Comparison of ENCODE assay signal across 8 mouse cellular contexts in the genomic region with DNA sequence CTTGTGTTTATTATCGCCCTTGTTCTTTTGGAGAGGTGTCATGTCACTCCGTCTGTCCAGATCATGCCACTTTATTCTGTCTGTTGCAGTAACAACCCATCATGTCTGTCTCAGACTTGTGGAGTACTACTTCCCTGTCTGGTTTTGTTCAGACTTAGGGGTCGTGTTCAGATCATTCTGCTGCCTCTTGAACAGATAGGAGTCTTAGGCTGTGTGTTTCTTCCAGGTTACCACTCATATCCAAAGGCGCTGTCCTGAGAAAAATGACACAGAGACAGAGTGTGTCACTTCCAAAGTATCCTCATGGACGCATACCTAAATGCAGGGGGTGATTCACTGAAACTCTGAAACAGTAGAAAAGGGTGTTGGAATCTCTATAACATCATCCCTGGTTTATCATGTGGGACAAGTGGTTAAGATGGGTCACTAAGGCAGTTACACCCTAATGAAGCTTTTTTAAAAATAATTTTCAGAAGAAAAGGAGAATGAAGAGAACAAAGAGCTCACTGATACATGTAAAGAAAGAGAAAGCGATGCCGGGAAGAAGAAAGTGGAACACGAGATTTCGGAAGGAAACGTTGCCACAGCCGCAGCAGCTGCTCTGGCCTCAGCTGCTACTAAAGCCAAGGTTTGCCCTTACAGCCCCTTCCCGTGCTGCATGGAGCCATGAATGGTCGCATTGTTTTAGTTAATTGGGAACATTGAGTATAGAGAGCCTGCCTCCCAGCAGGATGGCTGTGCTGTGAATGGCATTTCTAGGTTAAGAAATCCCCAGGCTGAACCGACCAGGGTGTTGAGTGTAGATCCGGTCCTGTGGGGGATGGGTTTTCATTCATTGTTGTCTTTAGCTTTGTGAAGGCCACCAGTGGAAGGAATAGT. TPM values are rescaled to one million over a fixed set of nuclear protein-coding genes. Genes with fewer than 3 reads are reported as not detected.
A peak's percentile ranks its signal among the peaks of the same experiment; 100 is the strongest.
DNase-seq lines count a peak whose midpoint lies in the region; ATAC-seq lines count a peak whose summit lies in the region.

No protein-coding gene starts in this region.

- no peak overlapping the region for H3K4me3 ChIP-seq in embryonic facial prominence, embryonic 14.5 days (ENCODE audit: low read depth, low read length)
- H3K4me3 ChIP-seq in midbrain, embryonic 11.5 days (ENCODE audit: low read depth, low read length): no peak overlapping the region
- no peak overlapping the region for H3K4me3 ChIP-seq in liver, embryonic 11.5 days (ENCODE audit: low read depth, low read length)

- H3K4me1 ChIP-seq in embryonic facial prominence, embryonic 14.5 days (ENCODE audit: control insufficient read depth, insufficient read depth, low read length): no peaks in the 10 kb centered on the region
- H3K4me1 ChIP-seq in midbrain, embryonic 11.5 days (ENCODE audit: control insufficient read depth, insufficient read depth, low read length): 0 out of 2 replicates have a peak, but pooled peaks cover 5% of the 10 kb centered on the region
- no peaks in the 10 kb centered on the region for H3K4me1 ChIP-seq in liver, embryonic 11.5 days (replicated peaks; ENCODE audit: control insufficient read depth, insufficient read depth, low read length)

- WGBS in embryonic facial prominence, embryonic 14.5 days: 33% methylated on average over 15 of the region's 15 CpGs
- 26% methylated on average over 15 of the region's 15 CpGs for WGBS in midbrain, embryonic 11.5 days
- 83% methylated on average over 15 of the region's 15 CpGs for WGBS in liver, embryonic 11.5 days

- 0 out of 2 replicates have a peak overlapping the region, but pooled peaks have one; percentile 5 for H3K4me2 ChIP-seq in embryonic facial prominence, embryonic 14.5 days (ENCODE audit: low read depth, low read length)
- H3K4me2 ChIP-seq in midbrain, embryonic 11.5 days: no peak overlapping the region
- H3K4me2 ChIP-seq in liver, embryonic 11.5 days: no peak overlapping the region

- no peaks in the 10 kb centered on the region for H3K9me3 ChIP-seq in embryonic facial prominence, embryonic 14.5 days (ENCODE audit: control insufficient read depth, low read length)
- H3K9me3 ChIP-seq in midbrain, embryonic 11.5 days (ENCODE audit: control insufficient read depth, low read length): no peaks in the 10 kb centered on the region
- no peaks in the 10 kb centered on the region for H3K9me3 ChIP-seq in liver, embryonic 11.5 days (ENCODE audit: control insufficient read depth, low read length)

- peaks cover 90% of the 10 kb centered on the region for H3K36me3 ChIP-seq in embryonic facial prominence, embryonic 14.5 days (ENCODE audit: control insufficient read depth, insufficient read depth, low read length)
- H3K36me3 ChIP-seq in midbrain, embryonic 11.5 days (ENCODE audit: control insufficient read depth, insufficient read depth, low read length): peaks cover 21% of the 10 kb centered on the region
- H3K36me3 ChIP-seq in liver, embryonic 11.5 days (ENCODE audit: control insufficient read depth, insufficient read depth, low read length): peaks cover 54% of the 10 kb centered on the region

- peak overlapping the region; percentile 75 for H3K27ac ChIP-seq in embryonic facial prominence, embryonic 14.5 days (replicated peaks; ENCODE audit: low read depth, low read length)
- peak overlapping the region; percentile 38 for H3K27ac ChIP-seq in midbrain, embryonic 11.5 days (ENCODE audit: low read depth, low read length)
- H3K27ac ChIP-seq in liver, embryonic 11.5 days (ENCODE audit: low read depth, low read length): no peak overlapping the region

- DNase-seq in brain, embryonic 18.5 days (ENCODE audit: low read depth, low spot score): peak; percentile 60
- peak; percentile 90 for DNase-seq in embryonic facial prominence, embryonic 14.5 days (ENCODE audit: low spot score)
- DNase-seq in layer of hippocampus, adult 11-12 months (ENCODE audit: low spot score): peak; percentile 69
- DNase-seq in midbrain, embryonic 11.5 days (ENCODE audit: low spot score, missing footprints): peak; percentile 91
- no peak for DNase-seq in liver, embryonic 11.5 days (ENCODE audit: low spot score)
- DNase-seq in B cell, adult 2 months: no peak
- no peak for DNase-seq in spleen, postnatal 36 days (ENCODE audit: low spot score in 2 of 2)

- H3K27me3 ChIP-seq in embryonic facial prominence, embryonic 14.5 days (replicated peaks; ENCODE audit: control insufficient read depth, insufficient read depth, low read length): no peaks in the 10 kb centered on the region
- H3K27me3 ChIP-seq in midbrain, embryonic 11.5 days (ENCODE audit: control insufficient read depth, insufficient read depth, low read length): no peaks in the 10 kb centered on the region
- no peaks in the 10 kb centered on the region for H3K27me3 ChIP-seq in liver, embryonic 11.5 days (replicated peaks; ENCODE audit: control insufficient read depth, insufficient read depth, low read length)

- peak; percentile 94 for ATAC-seq in embryonic facial prominence, embryonic 14.5 days (ENCODE audit: low read depth)
- ATAC-seq in midbrain, embryonic 11.5 days (ENCODE audit: low FRiP score): peak; percentile 76
- ATAC-seq in CD4-positive, CD25-positive, alpha-beta regulatory T cell, adult 4 months: no peak
- no peak for ATAC-seq in liver, embryonic 11.5 days (replicated peaks; ENCODE audit: low FRiP score)

- H3K9ac ChIP-seq in embryonic facial prominence, embryonic 14.5 days (ENCODE audit: low read depth, low read length): no peak overlapping the region
- peak overlapping the region; percentile 17; the same call in 1 of the 2 replicates for H3K9ac ChIP-seq in midbrain, embryonic 11.5 days (ENCODE audit: low read length)
- H3K9ac ChIP-seq in liver, embryonic 11.5 days (ENCODE audit: low read depth, low read length): no peak overlapping the region

RNA-seq across cellular contexts. Expression of gene Cspg5, which starts 37.8 kb away (rescaled TPM):
- 8.3 and 9.6 TPM in 2 replicates for polyA plus RNA-seq in embryonic facial prominence, embryonic 14.5 days (2014; fragmentation: Nextera tagmentation; extraction: Ambion mirVana)
- polyA plus RNA-seq in midbrain, embryonic 11.5 days (2014; fragmentation: Nextera tagmentation; extraction: Ambion mirVana): 12.9 and 14.2 TPM in 2 replicates
- under 1 TPM; 0.24 to 0.57 TPM for polyA plus RNA-seq in CD4-positive, CD25-positive, alpha-beta regulatory T cell, adult 4 months (2017; shearing (Covaris generic))
- 0.21 and 0.34 TPM in 2 replicates for polyA plus RNA-seq in liver, embryonic 11.5 days (2014; fragmentation: Nextera tagmentation; extraction: Ambion mirVana)

Comparison
In these comparisons a context has a peak if more than half of its experiments do, and no peak if none do; other contexts are left out.
1. DNase-seq: peak in brain, embryonic 18.5 days (single experiment), embryonic facial prominence, embryonic 14.5 days (single experiment), layer of hippocampus, adult 11-12 months (single experiment) and midbrain, embryonic 11.5 days (single experiment); none in liver, embryonic 11.5 days (single experiment), B cell, adult 2 months (0 of 2) and spleen, postnatal 36 days (0 of 2).
2. ATAC-seq: peak in embryonic facial prominence, embryonic 14.5 days (single experiment) and midbrain, embryonic 11.5 days (single experiment); none in CD4-positive, CD25-positive, alpha-beta regulatory T cell, adult 4 months (single experiment) and liver, embryonic 11.5 days (single experiment).